Mouse (Mus musculus) splenic B cell, adult 2 months (primary cell): ENCODE data around the gene Nudt19.
A peak's percentile ranks its signal among the peaks of the same experiment; 100 is the strongest.

Experiments used
- DNase-seq: peaks from one replicate; pipeline ENCODE4 v3.0.0-alpha.2; 2011; ENCODE audit warnings: low read depth, low spot score
- H3K27me3 ChIP-seq: 2 replicates; pipeline ENCODE4 v1.6.1; 2012; ENCODE audit warnings: mild to moderate bottlenecking, low read length, moderate library complexity, mixed read lengths; ENCODE audit not compliant: control insufficient read depth, poor library complexity, insufficient read depth, severe bottlenecking
- H3K36me3 ChIP-seq: 2 replicates; pipeline ENCODE4 v1.6.1; 2012; ENCODE audit warnings: mild to moderate bottlenecking, low read length, moderate library complexity, mixed read lengths; ENCODE audit not compliant: control insufficient read depth, poor library complexity, insufficient read depth, severe bottlenecking

The Nudt19 gene

GRCm38 (mm10) chr7:35556205-35556603 lies at the start of gene Nudt19:
TSS of gene Nudt19 (minus strand) at chr7:35556304.
- Histone ChIP-seq H3K27me3 (no peaks in the 10 kb centered on the region), H3K36me3 (no peaks in the 10 kb centered on the region)
- no peak for DNase-seq

- Histone ChIP-seq H3K27me3 (no peaks in the 10 kb centered on the region), H3K36me3 (peaks cover 2% of the 10 kb centered on the region; the same call in 1 of the 2 replicates)
- no peak for DNase-seq
These were observed 46.7 kb upstream of the Nudt19 start for GRCm38 (mm10) chr7:35602766-35603165.

- Histone ChIP-seq H3K36me3 (peaks cover 2% of the 10 kb centered on the region; the same call in 1 of the 2 replicates), H3K27me3 (no peaks in the 10 kb centered on the region)
- no peak for DNase-seq
These were observed 45.0 kb upstream of the Nudt19 start for GRCm38 (mm10) chr7:35601106-35601505.

- Histone ChIP-seq H3K27me3 (no peaks in the 10 kb centered on the region), H3K36me3 (peaks cover 5% of the 10 kb centered on the region; the same call in 1 of the 2 replicates)
- no peak for DNase-seq
These were observed 43.9 kb upstream of the Nudt19 start for GRCm38 (mm10) chr7:35600031-35600430.

- no peaks in the 10 kb centered on the region for H3K27me3 ChIP-seq
- no peak for DNase-seq
- peaks cover 7% of the 10 kb centered on the region; the same call in 1 of the 2 replicates for H3K36me3 ChIP-seq
These were observed 43.4 kb upstream of the Nudt19 start for GRCm38 (mm10) chr7:35599492-35599891.

- Histone ChIP-seq H3K27me3 (no peaks in the 10 kb centered on the region), H3K36me3 (peaks cover 6% of the 10 kb centered on the region; the same call in 1 of the 2 replicates)
- DNase-seq, result no peak
These were observed 38.2 kb upstream of the Nudt19 start for GRCm38 (mm10) chr7:35594311-35594710.

GRCm38 (mm10) chr7:35590731-35591191 lies 34.7 kb upstream of the Nudt19 start:
- H3K27me3 ChIP-seq, result no peaks in the 10 kb centered on the region
- H3K36me3 ChIP-seq, result peaks cover 4% of the 10 kb centered on the region; the same call in 1 of the 2 replicates
- no peak for DNase-seq

- peaks cover 2% of the 10 kb centered on the region; the same call in 1 of the 2 replicates for H3K36me3 ChIP-seq
- H3K27me3 ChIP-seq, result no peaks in the 10 kb centered on the region
- DNase-seq, result no peak
These were observed 33.4 kb upstream of the Nudt19 start for GRCm38 (mm10) chr7:35589485-35589884.

GRCm38 (mm10) chr7:35588680-35589428 lies 32.8 kb upstream of the Nudt19 start:
- Histone ChIP-seq H3K27me3 (no peaks in the 10 kb centered on the region), H3K36me3 (peaks cover 2% of the 10 kb centered on the region; the same call in 1 of the 2 replicates)
- no peak for DNase-seq

GRCm38 (mm10) chr7:35587728-35588127 lies 31.6 kb upstream of the Nudt19 start:
- Histone ChIP-seq H3K27me3 (no peaks in the 10 kb centered on the region), H3K36me3 (peaks cover 2% of the 10 kb centered on the region; the same call in 1 of the 2 replicates)
- DNase-seq, result no peak

GRCm38 (mm10) chr7:35586906-35587445 lies 30.9 kb upstream of the Nudt19 start:
- no peak for DNase-seq
- H3K27me3 ChIP-seq, result no peaks in the 10 kb centered on the region
- no peaks in the 10 kb centered on the region for H3K36me3 ChIP-seq

GRCm38 (mm10) chr7:35586055-35586905 lies 30.2 kb upstream of the Nudt19 start, which contains the start of gene Ankrd27:
TSS of gene Ankrd27 (plus strand) at chr7:35586244.
- DNase-seq, result peak; percentile 96
- no peaks in the 10 kb centered on the region for H3K36me3 ChIP-seq
- H3K27me3 ChIP-seq, result no peaks in the 10 kb centered on the region

GRCm38 (mm10) chr7:35585191-35586054 lies 29.3 kb upstream of the Nudt19 start, which contains the start of gene Rgs9bp:
TSS of gene Rgs9bp (minus strand) at chr7:35585582.
- DNase-seq, result peak; percentile 49
- H3K36me3 ChIP-seq, result no peaks in the 10 kb centered on the region
- no peaks in the 10 kb centered on the region for H3K27me3 ChIP-seq

- Histone ChIP-seq H3K27me3 (no peaks in the 10 kb centered on the region), H3K36me3 (no peaks in the 10 kb centered on the region)
- peak; percentile 45 for DNase-seq
These were observed 28.7 kb upstream of the Nudt19 start for GRCm38 (mm10) chr7:35584786-35585190.
